Mouse (Mus musculus): ENCODE measurements at regions not wholly inside any gene's neighbourhood (a gene's known extent, or its start where the extent isn't known, plus 50 kb on each side); places are given as distances from the start of the nearest gene placed in this dataset.

DNA sequence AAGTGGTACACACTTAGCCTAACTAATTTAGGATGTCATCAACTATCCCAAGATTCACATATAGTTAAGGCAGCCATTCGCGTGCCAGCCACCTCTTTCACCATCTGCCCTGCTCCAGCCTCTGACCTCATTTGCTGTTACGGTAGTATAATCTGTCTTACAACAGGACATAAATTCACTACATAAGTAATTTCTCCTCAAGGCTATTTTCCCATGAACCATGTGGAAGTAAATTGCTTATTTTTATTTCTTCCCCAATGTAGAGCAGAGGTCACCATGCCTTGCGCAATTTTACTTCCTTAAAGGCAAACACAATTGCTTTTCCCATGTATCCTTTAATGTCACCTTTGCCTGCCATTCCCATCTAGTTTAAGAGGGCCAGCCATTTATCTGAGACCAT is 341.2 kb upstream of the Tenm4 start:
- no peaks in the 10 kb centered on the region for H3K36me3 ChIP-seq (replicated peaks in 1 of 2; ENCODE audit: control insufficient read depth in 1 of 2, insufficient read depth in 1 of 2, low read length in 1 of 2)
- dilution Hi-C loops (cut with MboI; ENCODE audit: extremely low pct_ligation_motif_present, extremely low pct_unique_long_range_greater_than_20kb, low sequenced_read_pairs), result no loop called here
- no peaks in the 10 kb centered on the region for H3K27me3 ChIP-seq (replicated peaks)
- H3K27ac ChIP-seq (ENCODE audit: insufficient read depth, low read depth), result no peak overlapping the region
- no peak for DNase-seq (ENCODE audit: extremely low read depth)
- H3K9ac ChIP-seq (ENCODE audit: insufficient read depth, low read depth), result no peak overlapping the region
- H3K4me1 ChIP-seq (ENCODE audit: control insufficient read depth in 1 of 2, insufficient read depth in 2 of 2), result no peaks in the 10 kb centered on the region
- H3K4me2 ChIP-seq (ENCODE audit: insufficient read depth, low read depth, poor library complexity, severe bottlenecking), result no peak overlapping the region
- in situ Hi-C loops (cut with MboI; ENCODE audit: low pct_ligation_motif_present, low pct_unique_long_range_greater_than_20kb, low sequenced_read_pairs), result no loop called here
- H3K9me3 ChIP-seq (replicated peaks; ENCODE audit: low read length), result peaks cover 73% of the 10 kb centered on the region
- no peaks in the 10 kb centered on the region for H3K79me2 ChIP-seq (replicated peaks; ENCODE audit: control insufficient read depth, extremely low read depth, insufficient read depth, poor library complexity, severe bottlenecking)
- TF ChIP-seq PAX5 (IDR thresholded peaks at IDR 0.05; ENCODE audit: low read length) (no peak), E2F4 (IDR thresholded peaks at IDR 0.05; ENCODE audit: insufficient replicate concordance, low read depth, low read length) (no peak), ZC3H11A (IDR thresholded peaks at IDR 0.05; ENCODE audit: low read depth, low read length) (no peak), RAD21 (IDR thresholded peaks at IDR 0.05; ENCODE audit: low read depth, low read length) (no peak), KAT2A (IDR thresholded peaks at IDR 0.05; ENCODE audit: insufficient replicate concordance, low read length) (no peak), MAFK (IDR thresholded peaks at IDR 0.05; ENCODE audit: insufficient replicate concordance, low read length) (no peak), SMC3 (IDR thresholded peaks at IDR 0.05; ENCODE audit: low read depth, low read length) (no peak), TBP (conservative IDR thresholded peaks at IDR 0.05; ENCODE audit: low read depth, low read length) (no peak), CHD2 (IDR thresholded peaks at IDR 0.05; ENCODE audit: low read length) (no peak), ETS1 (conservative IDR thresholded peaks at IDR 0.05; ENCODE audit: low read depth, low read length) (no peak), RCOR1 (conservative IDR thresholded peaks at IDR 0.05; ENCODE audit: low read depth, low read length) (no peak), JUND (conservative IDR thresholded peaks at IDR 0.05; ENCODE audit: low read depth, low read length) (no peak), SIN3A (IDR thresholded peaks at IDR 0.05; ENCODE audit: low read length) (no peak)
- no peak overlapping the region for H3K4me3 ChIP-seq (replicated peaks in 1 of 3; ENCODE audit: low read depth in 2 of 3, low read length in 2 of 3, poor library complexity in 1 of 3)

GRCm38 (mm10) chr7:95834236-95834919 is 336.7 kb upstream of the Tenm4 start:
- Histone ChIP-seq H3K4me3 (replicated peaks in 1 of 3; ENCODE audit: low read depth in 2 of 3, low read length in 2 of 3, poor library complexity in 1 of 3) (no peak overlapping the region), H3K79me2 (replicated peaks; ENCODE audit: control insufficient read depth, extremely low read depth, insufficient read depth, poor library complexity, severe bottlenecking) (no peaks in the 10 kb centered on the region), H3K36me3 (replicated peaks in 1 of 2; ENCODE audit: control insufficient read depth in 1 of 2, insufficient read depth in 1 of 2, low read length in 1 of 2) (no peaks in the 10 kb centered on the region), H3K9ac (ENCODE audit: insufficient read depth, low read depth) (no peak overlapping the region), H3K27me3 (replicated peaks) (no peaks in the 10 kb centered on the region), H3K4me2 (ENCODE audit: insufficient read depth, low read depth, poor library complexity, severe bottlenecking) (no peak overlapping the region), H3K9me3 (replicated peaks; ENCODE audit: low read length) (peaks cover 65% of the 10 kb centered on the region), H3K4me1 (ENCODE audit: control insufficient read depth in 1 of 2, insufficient read depth in 2 of 2) (no peaks in the 10 kb centered on the region), H3K27ac (ENCODE audit: insufficient read depth, low read depth) (no peak overlapping the region)
- TF ChIP-seq MYC (IDR thresholded peaks at IDR 0.05; ENCODE audit: low read depth, low read length) (no peak), ZC3H11A (IDR thresholded peaks at IDR 0.05; ENCODE audit: low read depth, low read length) (no peak), RAD21 (IDR thresholded peaks at IDR 0.05; ENCODE audit: low read depth, low read length) (no peak), E2F4 (IDR thresholded peaks at IDR 0.05; ENCODE audit: insufficient replicate concordance, low read depth, low read length) (no peak)
- in situ Hi-C loops (cut with MboI; ENCODE audit: low pct_ligation_motif_present, low pct_unique_long_range_greater_than_20kb, low sequenced_read_pairs) (no loop called here), dilution Hi-C loops (cut with MboI; ENCODE audit: extremely low pct_ligation_motif_present, extremely low pct_unique_long_range_greater_than_20kb, low sequenced_read_pairs) (no loop called here)
- DNase-seq (ENCODE audit: extremely low read depth), result no peak
